Mouse (Mus musculus) myocyte (in vitro differentiated cells): Measurements from ENCODE around the gene Sult2b1.

Source experiments
- CEBPB ChIP-seq: IDR thresholded peaks from 2 replicates; pipeline ENCODE4 v1.6.1; 2011; ENCODE audit warnings: mild to moderate bottlenecking, moderate library complexity; ENCODE audit not compliant: poor library complexity, insufficient read depth, severe bottlenecking
- E2F4 ChIP-seq: IDR thresholded peaks from one replicate; pipeline ENCODE4 v1.6.1; 2011; ENCODE audit warnings: mild to moderate bottlenecking, control low read depth, moderate library complexity; ENCODE audit not compliant: insufficient read depth
- MAX ChIP-seq: IDR thresholded peaks from one replicate; pipeline ENCODE4 v1.6.1; 2011; ENCODE audit warnings: low read depth, mild to moderate bottlenecking, control low read depth
- MYOD1 ChIP-seq, 3 experiments: IDR thresholded peaks; one replicate each; pipeline ENCODE4 v1.6.1; 2011; ENCODE audit warnings: control low read depth in 2 of 3, low read depth in 2 of 3, mild to moderate bottlenecking in 2 of 3, moderate library complexity in 1 of 3; ENCODE audit not compliant: insufficient read length in 2 of 3, control insufficient read depth in 1 of 3
- MYOG ChIP-seq, 3 experiments: IDR thresholded peaks; one replicate each; pipeline ENCODE4 v1.6.1; 2011; ENCODE audit warnings: control low read depth in 2 of 3, low read depth in 2 of 3, mild to moderate bottlenecking in 2 of 3; ENCODE audit not compliant: insufficient read length in 2 of 3, control insufficient read depth in 1 of 3, insufficient read depth in 1 of 3
- POLR2A ChIP-seq: IDR thresholded peaks from one replicate; pipeline ENCODE4 v1.6.1; 2011; ENCODE audit warnings: low read depth, mild to moderate bottlenecking, control low read depth, moderate library complexity; ENCODE audit not compliant: insufficient read length
- POLR2AphosphoS2 ChIP-seq: IDR thresholded peaks from one replicate; pipeline ENCODE4 v1.6.1; 2011; ENCODE audit warnings: low read depth, control low read depth; ENCODE audit not compliant: insufficient read length
- REST ChIP-seq: IDR thresholded peaks from one replicate; pipeline ENCODE4 v1.6.1; 2011; ENCODE audit warnings: mild to moderate bottlenecking, control low read depth, moderate library complexity; ENCODE audit not compliant: insufficient read depth, insufficient read length
- SRF ChIP-seq: IDR thresholded peaks from one replicate; pipeline ENCODE4 v1.6.1; 2011; ENCODE audit warnings: low read depth; ENCODE audit not compliant: control insufficient read depth, insufficient read length
- TCF12 ChIP-seq: IDR thresholded peaks from one replicate; pipeline ENCODE4 v1.6.1; 2011; ENCODE audit warnings: mild to moderate bottlenecking, control low read depth; ENCODE audit not compliant: poor library complexity, insufficient read depth, severe bottlenecking
- TCF3 ChIP-seq: IDR thresholded peaks from one replicate; pipeline ENCODE4 v1.6.1; 2011; ENCODE audit warnings: low read depth, control low read depth; ENCODE audit not compliant: insufficient read length
- USF1 ChIP-seq: IDR thresholded peaks from one replicate; pipeline ENCODE4 v1.6.1; 2011; ENCODE audit warnings: low read depth, mild to moderate bottlenecking, control low read depth, moderate library complexity

DNA sequence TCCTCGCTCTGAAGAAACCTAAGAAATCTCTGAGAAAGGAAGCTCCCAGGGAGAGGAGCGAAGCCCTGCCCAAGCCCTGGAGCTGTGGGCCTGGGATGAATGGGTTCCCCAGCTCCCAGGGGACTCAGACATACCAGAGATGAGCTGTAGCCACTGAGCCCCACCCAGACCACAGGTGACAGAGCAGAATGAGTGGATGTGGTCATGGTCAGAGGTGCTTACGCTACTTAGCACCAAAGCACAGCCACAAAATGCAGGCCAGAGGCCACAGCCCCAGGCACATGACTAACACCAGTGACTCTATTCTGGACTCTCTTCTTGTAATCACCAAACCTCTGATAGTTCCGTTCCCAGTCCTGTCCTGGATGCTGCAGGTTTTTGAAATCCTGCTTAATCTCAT, 13.4 kb downstream of the Sult2b1 start:
- TF ChIP-seq MAX (no peak), POLR2A (no peak), USF1 (no peak), CEBPB (no peak), TCF12 (no peak), E2F4 (no peak), TCF3 (no peak), POLR2AphosphoS2 (no peak), MYOD1 (IDR thresholded peaks at IDR 0.05; ENCODE audit: control insufficient read depth in 1 of 3, insufficient read length in 2 of 3, low read depth in 2 of 3) (peak in 2 of 3 experiments; percentile 10 to 68), SRF (no peak), REST (no peak), MYOG (IDR thresholded peaks at IDR 0.05; ENCODE audit: control insufficient read depth in 1 of 3, insufficient read depth in 1 of 3, insufficient read length in 2 of 3, low read depth in 2 of 3) (peak in 1 of 3 experiments; percentile 63)
